ENCODE assay signal across 25 mouse cellular contexts in the genomic region with DNA sequence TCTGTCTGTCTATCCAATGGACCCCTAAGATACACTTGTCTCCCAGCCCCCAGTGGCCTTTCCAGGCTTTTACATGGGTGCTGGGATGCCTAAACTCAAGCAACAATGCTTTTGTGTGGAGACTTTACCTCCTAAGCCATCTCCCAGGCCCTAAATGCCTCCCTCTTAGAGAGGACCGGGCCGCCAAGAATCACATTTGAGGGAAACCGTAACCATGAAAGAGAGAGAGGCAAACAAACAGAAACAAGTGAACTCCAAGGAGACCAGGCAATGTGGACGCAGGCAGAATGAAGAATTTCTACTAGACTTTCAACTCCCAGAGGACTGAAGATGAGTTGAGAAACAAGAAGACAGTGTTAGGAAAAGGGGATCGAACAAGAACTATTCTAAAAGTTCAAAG. TPM values are rescaled to one million over a fixed set of nuclear protein-coding genes. Genes with fewer than 3 reads are reported as not detected.
DNase-seq lines count a peak whose midpoint lies in the region; ATAC-seq and TF ChIP-seq lines count a peak whose summit lies in the region.
"Had no signal": no experiment of that assay in that cellular context is flagged by ENCODE, and none has a peak within 500 bp of the region (broad histone marks: within the 10 kb centered on the region; RNA-seq: fewer than 3 reads in every experiment).

No protein-coding gene starts in this region.

- H3K27ac ChIP-seq in heart, adult 2 months: peak overlapping the region; percentile 15; the same call in 1 of the 2 replicates
- peak overlapping the region; percentile 7; the same call in 1 of the 2 replicates for H3K27ac ChIP-seq in hindbrain, postnatal 0 days
- H3K27ac ChIP-seq in hindbrain, embryonic 12.5 days: no peak overlapping the region
- peak overlapping the region; percentile 63; the same call in 1 of the 2 replicates for H3K27ac ChIP-seq in embryonic facial prominence, embryonic 10.5 days (replicated peaks)
- H3K27ac ChIP-seq: layer of hippocampus, adult 2 months; liver, embryonic 14.5 days; neural tube, embryonic 12.5 days had no signal

- H3K27me3 ChIP-seq in heart, adult 2 months (ENCODE audit: control insufficient read depth, insufficient read depth, low read length): no peaks in the 10 kb centered on the region
- H3K27me3 ChIP-seq in hindbrain, postnatal 0 days (ENCODE audit: insufficient read depth, low read length): no peaks in the 10 kb centered on the region
- H3K27me3 ChIP-seq in hindbrain, embryonic 12.5 days: 0 out of 2 replicates have a peak, but pooled peaks cover under 1% of the 10 kb centered on the region
- peaks cover 4% of the 10 kb centered on the region; the same call in 1 of the 2 replicates for H3K27me3 ChIP-seq in embryonic facial prominence, embryonic 10.5 days (replicated peaks; ENCODE audit: low read depth, poor library complexity, severe bottlenecking)
- H3K27me3 ChIP-seq: lung, embryonic 15.5 days; neural tube, embryonic 12.5 days; Patski had no signal

- peaks cover 17% of the 10 kb centered on the region for H3K4me1 ChIP-seq in heart, adult 2 months (ENCODE audit: control insufficient read depth, insufficient read depth, low read length)
- 0 out of 2 replicates have a peak, but pooled peaks cover 6% of the 10 kb centered on the region for H3K4me1 ChIP-seq in hindbrain, postnatal 0 days (ENCODE audit: insufficient read depth, low read length)
- H3K4me1 ChIP-seq in hindbrain, embryonic 12.5 days: peaks cover 24% of the 10 kb centered on the region
- peaks cover 49% of the 10 kb centered on the region for H3K4me1 ChIP-seq in embryonic facial prominence, embryonic 10.5 days

- no peak for TF ChIP-seq POLR2A in heart, adult 2 months (IDR thresholded peaks at IDR 0.05; ENCODE audit: insufficient read depth, low read depth, low read length)

- no peak overlapping the region for H3K9ac ChIP-seq in heart, adult 2 months (ENCODE audit: low read depth, low read length)
- no peak overlapping the region for H3K9ac ChIP-seq in hindbrain, postnatal 0 days (replicated peaks; ENCODE audit: low read length)
- H3K9ac ChIP-seq in hindbrain, embryonic 12.5 days: no peak overlapping the region
- H3K9ac ChIP-seq: liver, embryonic 14.5 days; lung, embryonic 15.5 days; neural tube, embryonic 12.5 days had no signal

- no peak for TF ChIP-seq EP300 in heart, adult 2 months (IDR thresholded peaks at IDR 0.05; ENCODE audit: insufficient read depth, low read depth, low read length)

- no peak for ATAC-seq in hindbrain, postnatal 0 days
- ATAC-seq in hindbrain, embryonic 12.5 days (ENCODE audit: low FRiP score): no peak
- ATAC-seq: forebrain, embryonic 16.5 days; hindbrain, embryonic 16.5 days; intestine, embryonic 16.5 days; Patski had no signal

- 58% methylated on average over 5 of the region's 5 CpGs for WGBS in heart, adult 2 months
- WGBS in hindbrain, postnatal 0 days: 55% methylated on average over 5 of the region's 5 CpGs
- 62% methylated on average over 5 of the region's 5 CpGs for WGBS in hindbrain, embryonic 12.5 days
- 72% methylated on average over 5 of the region's 5 CpGs for WGBS in embryonic facial prominence, embryonic 10.5 days

- H3K79me2 ChIP-seq in heart, adult 2 months (replicated peaks; ENCODE audit: control insufficient read depth, insufficient read depth, low read length): no peaks in the 10 kb centered on the region

- no peaks in the 10 kb centered on the region for H3K9me3 ChIP-seq in hindbrain, postnatal 0 days (ENCODE audit: low read length)
- H3K9me3 ChIP-seq in hindbrain, embryonic 12.5 days (replicated peaks): no peaks in the 10 kb centered on the region
- no peaks in the 10 kb centered on the region for H3K9me3 ChIP-seq in embryonic facial prominence, embryonic 10.5 days
- H3K9me3 ChIP-seq: forebrain, embryonic 10.5 days; G1E; lung, embryonic 15.5 days; neural tube, embryonic 12.5 days had no signal

- intact Hi-C loops in heart, adult 2 months (cut with DNase I): loop anchor here (10.0 kb wide), 1 partner anchor 494 kb away; a partner anchor contains a TSS

- H3K4me3 ChIP-seq in heart, adult 2 months: no peak overlapping the region
- no peak overlapping the region for H3K4me3 ChIP-seq in hindbrain, postnatal 0 days (ENCODE audit: low read length)
- no peak overlapping the region for H3K4me3 ChIP-seq in hindbrain, embryonic 12.5 days
- no peak overlapping the region for H3K4me3 ChIP-seq in embryonic facial prominence, embryonic 10.5 days
- H3K4me3 ChIP-seq: forebrain, embryonic 10.5 days; layer of hippocampus, adult 2 months; lung, embryonic 15.5 days; neural tube, embryonic 12.5 days had no signal

- H3K36me3 ChIP-seq in heart, adult 2 months (ENCODE audit: control insufficient read depth, insufficient read depth, low read length): no peaks in the 10 kb centered on the region
- H3K36me3 ChIP-seq in hindbrain, postnatal 0 days (ENCODE audit: insufficient read depth, low read length): no peaks in the 10 kb centered on the region
- H3K36me3 ChIP-seq in hindbrain, embryonic 12.5 days: no peaks in the 10 kb centered on the region
- H3K36me3 ChIP-seq in embryonic facial prominence, embryonic 10.5 days (replicated peaks): no peaks in the 10 kb centered on the region
- H3K36me3 ChIP-seq: forebrain, embryonic 10.5 days; G1E; lung, embryonic 15.5 days; neural tube, embryonic 12.5 days had no signal

- no peak for DNase-seq in heart, adult 2 months
- DNase-seq in heart, adult 18-20 months: no peak
- DNase-seq in hindbrain, postnatal 0 days (ENCODE audit: low spot score): no peak
- DNase-seq in R1 (ENCODE audit: low read depth, low spot score): peak; percentile 23
- no peak for DNase-seq in embryonic facial prominence, embryonic 10.5 days (ENCODE audit: low spot score)
- no peak for DNase-seq in cerebellum, adult 11 months
- DNase-seq in frontal cortex, adult 2 months (ENCODE audit: extremely low spot score in 1 of 2, low spot score in 1 of 2): no peak
- DNase-seq: B cell, adult 2 months; cerebellum, adult 18-20 months; cerebellum, postnatal 14 days; kidney, adult 9 months; layer of hippocampus, postnatal 36 days; retina, postnatal 1 day; thymus, postnatal 14 days had no signal

- TF ChIP-seq CTCF in heart, adult 2 months (IDR thresholded peaks at IDR 0.05): no peak
- TF ChIP-seq CTCF in hindbrain, postnatal 0 days (IDR thresholded peaks at IDR 0.05; ENCODE audit: low read depth): no peak

- H3K4me2 ChIP-seq in hindbrain, postnatal 0 days (ENCODE audit: low read depth, low read length): no peak overlapping the region
- no peak overlapping the region for H3K4me2 ChIP-seq in hindbrain, embryonic 12.5 days (replicated peaks)
- H3K4me2 ChIP-seq: lung, embryonic 15.5 days; neural tube, embryonic 12.5 days had no signal

RNA-seq across cellular contexts. Expression of a gene that starts 6.0 kb away (rescaled TPM):
- 10 to 100 TPM; 56.5 to 66.3 TPM for total RNA-seq in heart, adult 2 months (2021)
- polyA plus RNA-seq in heart, adult 2 months (2012; rRNA removed): 25.9 and 28.3 TPM in 2 replicates
- 10 to 100 TPM; 57.4 to 60.8 TPM for total RNA-seq in heart, adult 18-20 months (2021)
- 116 and 162 TPM in 2 replicates for total RNA-seq in hindbrain, postnatal 0 days (2014; rRNA removed)
- polyA plus RNA-seq in hindbrain, postnatal 0 days (2015; fragmentation: Nextera tagmentation; extraction: Ambion mirVana): 27.3 and 31.0 TPM in 2 replicates
- polyA plus RNA-seq in hindbrain, embryonic 12.5 days (2016; fragmentation: Nextera tagmentation; extraction: Ambion mirVana): 109 and 110 TPM in 2 replicates
- 61.4 and 64.0 TPM in 2 replicates for polyA plus RNA-seq in embryonic facial prominence, embryonic 10.5 days (2016; fragmentation: Nextera tagmentation; extraction: Ambion mirVana)
- 13.9 and 14.1 TPM in 2 replicates for polyA plus RNA-seq in frontal cortex, adult 2 months (2012; rRNA removed)
- polyA plus RNA-seq: G1E had no signal
